Mouse (Mus musculus) ovary, adult 10 weeks (tissue): ENCODE data around the gene Ntan1. TPM values are rescaled to one million over a fixed set of nuclear protein-coding genes. Genes with fewer than 3 reads are reported as not detected.

Experiments used
- polyA plus RNA-seq: library from polyadenylated mRNA; stranded (reverse); fragments of 350-450 nt; fragmentation: Illumina TruSeq; extraction: RNeasy Lipid Tissue Mini Kit (QIAGEN cat#74804); gene quantifications from one replicate; pipeline ENCODE4 v1.2.3, GENCODE M21; 2014

Ntan1 gene
- polyA plus RNA-seq, result 113 TPM

DNA sequence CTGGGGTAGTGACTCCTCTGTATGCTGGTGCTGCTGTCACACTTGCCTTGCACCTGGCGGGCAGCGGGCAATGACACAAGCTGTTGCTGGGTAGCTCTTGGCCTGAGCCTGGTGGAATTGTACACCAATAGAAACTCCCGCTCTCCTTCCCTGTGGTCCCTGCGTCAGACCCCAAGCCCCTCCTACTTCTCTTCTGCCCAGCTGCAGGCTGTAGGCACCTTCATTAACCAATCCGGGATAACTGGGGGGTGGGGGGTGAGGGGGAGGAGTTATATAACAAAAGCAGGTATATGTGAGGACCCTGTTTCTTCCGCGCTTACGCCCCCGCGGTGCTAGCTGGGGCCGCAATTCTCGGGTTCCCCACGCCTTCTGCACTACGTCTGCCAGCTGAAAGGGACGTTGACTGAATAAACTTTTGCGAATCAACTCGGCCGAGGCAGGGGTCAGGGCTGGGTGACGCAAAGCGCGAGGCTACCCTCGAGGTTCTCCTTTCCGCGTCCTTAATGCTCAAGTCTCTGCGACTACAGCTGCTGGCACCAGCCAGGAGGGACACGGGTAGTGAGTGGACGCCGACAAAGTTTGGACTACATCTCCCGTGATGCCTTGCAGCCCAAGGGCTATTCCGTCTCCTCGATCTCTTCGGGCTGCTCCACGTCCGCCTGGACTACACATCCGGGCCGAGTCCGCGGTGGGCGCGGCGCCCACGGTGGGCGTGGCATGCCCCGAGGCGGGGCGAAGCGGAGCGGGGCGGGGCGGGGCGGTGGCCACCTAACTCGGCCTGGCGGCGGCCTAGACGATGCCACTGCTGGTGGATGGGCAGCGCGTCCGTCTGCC lies at the start of gene Ntan1:
Gene Ntan1 (plus strand): TSS at position 286 of the 834 bp plus-strand sequence.

DNA sequence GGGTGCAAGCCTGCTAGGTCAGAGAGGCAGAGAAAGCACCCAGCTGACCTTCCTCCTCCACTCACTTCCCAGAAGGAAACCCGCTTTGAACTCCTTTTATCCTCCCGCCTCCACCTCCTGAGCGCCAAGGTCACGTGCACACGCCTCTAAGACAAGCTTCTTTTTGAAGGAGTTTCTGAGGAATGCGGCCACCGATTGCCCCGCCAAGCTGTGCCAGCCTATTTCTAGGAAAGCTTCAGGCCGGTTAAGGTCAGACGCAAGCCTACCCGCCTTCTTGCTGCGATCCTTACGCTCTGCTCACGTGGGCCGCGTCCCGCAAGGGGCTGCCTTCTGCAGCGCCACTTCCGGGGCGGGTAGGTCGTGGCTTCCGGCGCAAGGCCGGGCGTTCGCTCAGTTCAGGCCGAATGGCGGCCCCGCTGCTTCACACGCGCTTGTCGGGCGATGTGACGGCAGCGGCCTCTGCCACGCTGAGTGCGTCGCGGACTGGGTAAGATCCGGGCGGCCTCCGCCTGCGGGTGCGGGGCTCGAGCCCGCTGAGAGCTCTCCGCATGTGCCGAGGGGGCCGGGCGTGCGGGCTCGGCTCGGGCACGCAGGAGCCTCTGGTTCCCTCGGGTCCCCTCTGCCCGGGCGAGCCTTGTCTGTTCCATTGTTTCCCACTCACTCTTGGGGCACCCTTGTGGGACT lies 38.1 kb upstream of the Ntan1 start, which contains the start of gene Rrn3:
Gene Rrn3 (plus strand): TSS at position 356 of the 684 bp plus-strand sequence.

Other genes starting within 250 kb of the Ntan1 start
- 101 TPM for gene Parn, start 150.7 kb upstream of the Ntan1 start, polyA plus RNA-seq
- gene Bfar, start 147.0 kb upstream of the Ntan1 start, polyA plus RNA-seq, result 38.6 TPM
- gene 3110001I22Rik, start 146.9 kb upstream of the Ntan1 start, polyA plus RNA-seq, result 21.0 TPM
- gene Pla2g10, start 87.9 kb upstream of the Ntan1 start, polyA plus RNA-seq, result not detected
- gene Rrn3, start 38.1 kb upstream of the Ntan1 start, polyA plus RNA-seq, result 63.0 TPM
- gene Pdxdc1, start 84.3 kb downstream of the Ntan1 start, polyA plus RNA-seq, result 132 TPM
- 22.3 TPM for gene Mpv17l, start 84.3 kb downstream of the Ntan1 start, polyA plus RNA-seq
- gene 2900011O08Rik, start 167.8 kb downstream of the Ntan1 start, polyA plus RNA-seq, result not detected
- gene Ifitm7, start 168.0 kb downstream of the Ntan1 start, polyA plus RNA-seq, result not detected